Comparison of ENCODE assay signal across 18 mouse cellular contexts in genomic region chr11:119586511-119586910, GRCm38 (mm10). TPM values are rescaled to one million over a fixed set of nuclear protein-coding genes. Genes with fewer than 3 reads are reported as not detected.
DNase-seq lines count a peak whose midpoint lies in the region; ATAC-seq lines count a peak whose summit lies in the region.
"Had no signal": no experiment of that assay in that cellular context is flagged by ENCODE, and none has a peak within 500 bp of the region (broad histone marks: within the 10 kb centered on the region; RNA-seq: fewer than 3 reads in every experiment).

No protein-coding gene starts in this region.

- whole genome bisulfite sequencing in forebrain, embryonic 15.5 days = 65% methylated on average over 4 of the region's 4 CpGs
- 91% methylated on average over 4 of the region's 4 CpGs for WGBS in forebrain, embryonic 11.5 days

- H3K36me3 ChIP-seq in forebrain, embryonic 15.5 days = no peaks in the 10 kb centered on the region
- H3K36me3 ChIP-seq in forebrain, embryonic 11.5 days (ENCODE audit: control insufficient read depth, insufficient read depth, low read length) = no peaks in the 10 kb centered on the region
- H3K36me3 ChIP-seq: heart, embryonic 13.5 days; midbrain, embryonic 15.5 days; neural tube, embryonic 12.5 days had no signal

- no peak overlapping the region for H3K4me3 ChIP-seq in forebrain, embryonic 15.5 days
- H3K4me3 ChIP-seq in forebrain, embryonic 11.5 days (ENCODE audit: low read depth, low read length) = no peak overlapping the region
- H3K4me3 ChIP-seq: heart, adult 2 months; heart, embryonic 13.5 days; midbrain, embryonic 15.5 days; neural tube, embryonic 12.5 days had no signal

- peaks cover 13% of the 10 kb centered on the region for H3K4me1 ChIP-seq in forebrain, embryonic 15.5 days
- H3K4me1 ChIP-seq in forebrain, embryonic 11.5 days (replicated peaks; ENCODE audit: control insufficient read depth, insufficient read depth, low read length) = no peaks in the 10 kb centered on the region
- H3K4me1 ChIP-seq: midbrain, embryonic 15.5 days had no signal

- H3K27me3 ChIP-seq in forebrain, embryonic 15.5 days = no peaks in the 10 kb centered on the region
- H3K27me3 ChIP-seq in forebrain, embryonic 11.5 days (ENCODE audit: control insufficient read depth, insufficient read depth, low read length) = no peaks in the 10 kb centered on the region
- H3K27me3 ChIP-seq: midbrain, embryonic 15.5 days; neural tube, embryonic 12.5 days had no signal

- H3K9me3 ChIP-seq in forebrain, embryonic 15.5 days = no peaks in the 10 kb centered on the region
- H3K9me3 ChIP-seq in forebrain, embryonic 11.5 days (ENCODE audit: control insufficient read depth, low read length) = no peaks in the 10 kb centered on the region
- H3K9me3 ChIP-seq: heart, embryonic 13.5 days; midbrain, embryonic 15.5 days; neural tube, embryonic 12.5 days had no signal

- no peak; the same call in 1 of the 2 replicates for ATAC-seq in cerebellum, adult (ENCODE audit: insufficient number of reproducible peaks, low FRiP score, low TSS enrichment)
- no peak for ATAC-seq in forebrain, embryonic 15.5 days (replicated peaks)
- no peak for ATAC-seq in forebrain, embryonic 11.5 days (replicated peaks; ENCODE audit: low FRiP score)
- ATAC-seq in activated CD4-positive, CD25-positive, alpha-beta regulatory T cell, adult 4 months = no peak
- ATAC-seq: midbrain, embryonic 15.5 days had no signal

- H3K9ac ChIP-seq in forebrain, embryonic 15.5 days (replicated peaks) = no peak overlapping the region
- no peak overlapping the region; the same call in 1 of the 2 replicates for H3K9ac ChIP-seq in forebrain, embryonic 11.5 days (ENCODE audit: low read length)
- H3K9ac ChIP-seq: midbrain, embryonic 15.5 days had no signal

- H3K4me2 ChIP-seq in forebrain, embryonic 15.5 days (replicated peaks) = no peak overlapping the region
- H3K4me2 ChIP-seq in forebrain, embryonic 11.5 days (ENCODE audit: low read depth, low read length, severe bottlenecking) = no peak overlapping the region
- H3K4me2 ChIP-seq: heart, embryonic 13.5 days; midbrain, embryonic 15.5 days; neural tube, embryonic 12.5 days had no signal

- peak; percentile 34 for DNase-seq in cerebellum, adult 11 months
- DNase-seq in forebrain, embryonic 11.5 days (ENCODE audit: low spot score) = no peak
- DNase-seq in brain, adult 2 months (ENCODE audit: low read depth, low spot score) = peak; percentile 63
- DNase-seq in cerebellum, postnatal 25 days = peak; percentile 51 to 54
- DNase-seq in adipocyte (ENCODE audit: low spot score) = no peak
- DNase-seq: adrenal gland, postnatal 25 days; gastrocnemius, postnatal 25 days; heart, adult 2 months; kidney, adult 2 months; thymus, adult 2 months had no signal

- peak overlapping the region; percentile 55 for H3K27ac ChIP-seq in forebrain, embryonic 15.5 days (replicated peaks)
- no peak overlapping the region for H3K27ac ChIP-seq in forebrain, embryonic 11.5 days (ENCODE audit: low read depth, low read length)
- H3K27ac ChIP-seq: heart, adult 2 months; heart, embryonic 13.5 days; kidney, postnatal 0 days; macrophage; midbrain, embryonic 15.5 days; neural tube, embryonic 12.5 days had no signal

RNA-seq across cellular contexts. Expression of gene Rptor, which starts 16.2 kb away (rescaled TPM):
- 12.0 and 13.3 TPM in 2 replicates for polyA plus RNA-seq in forebrain, embryonic 15.5 days (2015; fragmentation: Nextera tagmentation; extraction: Ambion mirVana)
- 18.6 and 19.2 TPM in 2 replicates for polyA plus RNA-seq in forebrain, embryonic 11.5 days (2014; fragmentation: Nextera tagmentation; extraction: Ambion mirVana)
- 1 to 10 TPM; 6.1 to 6.6 TPM for polyA plus RNA-seq in activated CD4-positive, CD25-positive, alpha-beta regulatory T cell, adult 4 months (2017; shearing (Covaris generic))

RNA-seq across cellular contexts. Expression of gene Nptx1, which starts 39.0 kb away (rescaled TPM):
- polyA plus RNA-seq in forebrain, embryonic 15.5 days (2015; fragmentation: Nextera tagmentation; extraction: Ambion mirVana) = 9.0 and 10.2 TPM in 2 replicates
- 3.2 and 3.3 TPM in 2 replicates for polyA plus RNA-seq in forebrain, embryonic 11.5 days (2014; fragmentation: Nextera tagmentation; extraction: Ambion mirVana)
- polyA plus RNA-seq in activated CD4-positive, CD25-positive, alpha-beta regulatory T cell, adult 4 months (2017; shearing (Covaris generic)) = not detected

Comparison
In these comparisons a context has a peak if more than half of its experiments do, and no peak if none do; other contexts are left out.
1. DNase-seq: peak in cerebellum, adult 11 months (single experiment), brain, adult 2 months (single experiment) and cerebellum, postnatal 25 days (2 of 2); none in forebrain, embryonic 11.5 days (single experiment) and adipocyte (single experiment).